Mouse (Mus musculus) intestine, postnatal 0 days (tissue): Measurements from ENCODE around the gene Maats1. TPM values are rescaled to one million over a fixed set of nuclear protein-coding genes. Genes with fewer than 3 reads are reported as not detected.

Experiments
- ATAC-seq: fragments of 200-750 bp; cut with Nextera tagmentation; 2 replicates; pipeline ENCODE4 v1.8.0; 2017; ENCODE audit warnings: mild to moderate bottlenecking, moderate TSS enrichment, moderate library complexity
- H3K27ac ChIP-seq: fragments of 300-500 bp; sonication (generic); 2 replicates; pipeline ENCODE4 v1.5.1; 2014; ENCODE audit warnings: mild to moderate bottlenecking, low read depth, low read length, moderate library complexity
- H3K27me3 ChIP-seq: fragments of 300-500 bp; sonication (generic); replicated peaks from 2 replicates; pipeline ENCODE4 v1.6.1; 2014; ENCODE audit warnings: low read length, mixed read lengths; ENCODE audit not compliant: control insufficient read depth, insufficient read depth
- H3K36me3 ChIP-seq: fragments of 300-500 bp; sonication (generic); 2 replicates; pipeline ENCODE4 v1.6.1; 2014; ENCODE audit warnings: mild to moderate bottlenecking, moderate library complexity; ENCODE audit not compliant: control insufficient read depth, insufficient read depth
- H3K4me1 ChIP-seq: fragments of 300-500 bp; sonication (generic); replicated peaks from 2 replicates; pipeline ENCODE4 v1.6.1; 2014; ENCODE audit warnings: antibody characterized with exemption, low read length, mixed read lengths; ENCODE audit not compliant: control insufficient read depth, insufficient read depth
- H3K4me2 ChIP-seq: fragments of 300-500 bp; sonication (generic); replicated peaks from 2 replicates; pipeline ENCODE4 v1.6.1; 2014; ENCODE audit warnings: low read depth, mild to moderate bottlenecking, moderate library complexity
- H3K4me3 ChIP-seq: fragments of 300-500 bp; sonication (generic); 2 replicates; pipeline ENCODE4 v1.5.1; 2014; ENCODE audit warnings: low read depth, low read length
- H3K9ac ChIP-seq: fragments of 300-500 bp; sonication (generic); 2 replicates; pipeline ENCODE4 v1.6.1; 2014; ENCODE audit warnings: mild to moderate bottlenecking, low read depth, low read length
- H3K9me3 ChIP-seq: fragments of 300-500 bp; sonication (generic); 2 replicates; pipeline ENCODE4 v1.6.1; 2016; ENCODE audit warnings: mixed run types; ENCODE audit not compliant: control insufficient read depth
- CTCF ChIP-seq: sonication (generic); IDR thresholded peaks from 2 replicates; pipeline ENCODE4 v1.5.1; 2016; ENCODE audit warnings: low read depth, mild to moderate bottlenecking, control low read depth, antibody characterized with exemption, moderate library complexity
- WGBS: fragments of 180-500 bp; shearing (Covaris S2); extraction: QIAGEN DNeasy Blood & Tissue Kit; methylation state at CpG from one replicate; pipeline ENCODE4 v1.1.7; 2014; 5-methylcytosine and 5-hydroxymethylcytosine counted together
- polyA plus RNA-seq: library from polyadenylated mRNA; unstranded; fragments of >200 nt; fragmentation: Nextera tagmentation; extraction: Ambion mirVana; gene quantifications from 2 replicates; pipeline ENCODE4 v1.2.1, GENCODE M21; 2015

Maats1 gene
- polyA plus RNA-seq: 0.88 and 1.0 TPM in 2 replicates

- Histone ChIP-seq H3K9ac (peak within 1 kb of the TSS; percentile 5; the same call in 1 of the 2 replicates), H3K4me2 (peak within 1 kb of the TSS; percentile 70), H3K27ac (no peak within 1 kb of the TSS), H3K27me3 (no peaks in the 10 kb centered on the region), H3K9me3 (no peaks in the 10 kb centered on the region), H3K4me1 (0 out of 2 replicates have a peak, but pooled peaks cover 3% of the 10 kb centered on the region), H3K4me3 (peak within 1 kb of the TSS; percentile 25), H3K36me3 (no peaks in the 10 kb centered on the region)
- TF ChIP-seq CTCF: no peak
- ATAC-seq: peak; percentile 77
- WGBS: 9% methylated on average over 30 of the region's 30 CpGs
Measured at GRCm38 (mm10) chr16:38341396-38342324, at the start of gene Maats1. TSS of gene Maats1 (minus strand) at chr16:38342143.

- WGBS: 85% methylated on average over 7 of the region's 7 CpGs
- TF ChIP-seq CTCF: no peak
Measured at GRCm38 (mm10) chr16:38390322-38390721, 48.4 kb upstream of the Maats1 start.

GRCm38 (mm10) chr16:38389284-38389893, 47.4 kb upstream of the Maats1 start:
- 75% methylated on average over 8 of the region's 8 CpGs for WGBS
- H3K9me3 ChIP-seq: no peaks in the 10 kb centered on the region
- H3K4me3 ChIP-seq: no peak overlapping the region
- H3K36me3 ChIP-seq: no peaks in the 10 kb centered on the region
- H3K27ac ChIP-seq: no peak overlapping the region
- H3K4me1 ChIP-seq: no peaks in the 10 kb centered on the region
- H3K4me2 ChIP-seq: no peak overlapping the region
- TF ChIP-seq CTCF: no peak
- no peaks in the 10 kb centered on the region for H3K27me3 ChIP-seq
- ATAC-seq: no peak
- H3K9ac ChIP-seq: no peak overlapping the region

More at GRCm38 (mm10) chr16:38390322-38390721, 48.4 kb upstream of the Maats1 start:
- no peak for ATAC-seq
- no peaks in the 10 kb centered on the region for H3K36me3 ChIP-seq
- H3K9me3 ChIP-seq: no peaks in the 10 kb centered on the region
- H3K4me1 ChIP-seq: no peaks in the 10 kb centered on the region
- H3K9ac ChIP-seq: no peak overlapping the region
- H3K4me2 ChIP-seq: no peak overlapping the region
- H3K27ac ChIP-seq: no peak overlapping the region
- no peaks in the 10 kb centered on the region for H3K27me3 ChIP-seq
- no peak overlapping the region for H3K4me3 ChIP-seq

- H3K27ac ChIP-seq: no peak overlapping the region
- no peaks in the 10 kb centered on the region for H3K4me1 ChIP-seq
- ATAC-seq: no peak
- no peak overlapping the region for H3K4me2 ChIP-seq
- H3K36me3 ChIP-seq: no peaks in the 10 kb centered on the region
- H3K27me3 ChIP-seq: no peaks in the 10 kb centered on the region
- no peaks in the 10 kb centered on the region for H3K9me3 ChIP-seq
- whole genome bisulfite sequencing: 74% methylated on average over 6 of the region's 6 CpGs
- H3K4me3 ChIP-seq: no peak overlapping the region
- no peak overlapping the region for H3K9ac ChIP-seq
- TF ChIP-seq CTCF: no peak
Measured at GRCm38 (mm10) chr16:38388757-38389156, 46.8 kb upstream of the Maats1 start.

GRCm38 (mm10) chr16:38387389-38387788, 45.4 kb upstream of the Maats1 start:
- no peak for ATAC-seq
- no peak for TF ChIP-seq CTCF
- H3K27me3 ChIP-seq: no peaks in the 10 kb centered on the region
- 83% methylated on average over 6 of the region's 6 CpGs for WGBS
- no peak overlapping the region for H3K4me3 ChIP-seq
- H3K9me3 ChIP-seq: no peaks in the 10 kb centered on the region
- H3K36me3 ChIP-seq: no peaks in the 10 kb centered on the region
- no peak overlapping the region for H3K9ac ChIP-seq
- no peak overlapping the region for H3K27ac ChIP-seq
- H3K4me1 ChIP-seq: no peaks in the 10 kb centered on the region
- H3K4me2 ChIP-seq: no peak overlapping the region

- WGBS: 93% methylated on average over 4 of the region's 4 CpGs
- Histone ChIP-seq H3K9ac (no peak overlapping the region), H3K36me3 (no peaks in the 10 kb centered on the region), H3K27ac (no peak overlapping the region), H3K4me1 (no peaks in the 10 kb centered on the region), H3K4me2 (no peak overlapping the region), H3K4me3 (no peak overlapping the region), H3K27me3 (no peaks in the 10 kb centered on the region), H3K9me3 (no peaks in the 10 kb centered on the region)
- ATAC-seq: no peak
- no peak for TF ChIP-seq CTCF
Measured at GRCm38 (mm10) chr16:38385700-38386099, 43.8 kb upstream of the Maats1 start.
